Mouse (Mus musculus) intestine, embryonic 14.5 days (tissue): Measurements from ENCODE around the gene Depdc5. TPM values are rescaled to one million over a fixed set of nuclear protein-coding genes. Genes with fewer than 3 reads are reported as not detected.

Experiments
- ATAC-seq: fragments of 200-750 bp; cut with Nextera tagmentation; replicated peaks from 2 replicates; pipeline ENCODE4 v1.8.0; 2017; ENCODE audit warnings: low read depth, moderate number of reproducible peaks, moderate TSS enrichment, moderate library complexity; ENCODE audit not compliant: low FRiP score, low TSS enrichment
- DNase-seq: peaks from one replicate; pipeline ENCODE4 v3.0.0-alpha.2; 2018; ENCODE audit warnings: low spot score
- H3K27ac ChIP-seq: fragments of 300-500 bp; sonication (generic); 2 replicates; pipeline ENCODE4 v1.5.1; 2014; ENCODE audit warnings: low read depth, mild to moderate bottlenecking, control low read depth
- H3K27me3 ChIP-seq: fragments of 300-500 bp; sonication (generic); replicated peaks from 2 replicates; pipeline ENCODE4 v1.6.1; 2014; ENCODE audit warnings: low read length, control low read depth; ENCODE audit not compliant: control insufficient read depth, insufficient read depth
- H3K36me3 ChIP-seq: fragments of 300-500 bp; sonication (generic); 2 replicates; pipeline ENCODE4 v1.6.1; 2014; ENCODE audit warnings: low read length, control low read depth; ENCODE audit not compliant: control insufficient read depth, insufficient read depth
- H3K4me1 ChIP-seq: fragments of 300-500 bp; sonication (generic); replicated peaks from 2 replicates; pipeline ENCODE4 v1.6.1; 2014; ENCODE audit warnings: low read length, control low read depth, mixed read lengths; ENCODE audit not compliant: control insufficient read depth, insufficient read depth
- H3K4me2 ChIP-seq: fragments of 300-500 bp; sonication (generic); 2 replicates; pipeline ENCODE4 v1.6.1; 2014; ENCODE audit warnings: low read length
- H3K4me3 ChIP-seq: fragments of 300-500 bp; sonication (generic); 2 replicates; pipeline ENCODE4 v1.5.1; 2014; ENCODE audit warnings: low read depth, low read length, control low read depth, mixed read lengths
- H3K9ac ChIP-seq: fragments of 300-500 bp; sonication (generic); 2 replicates; pipeline ENCODE4 v1.6.1; 2014; ENCODE audit warnings: mild to moderate bottlenecking, low read length
- H3K9me3 ChIP-seq: fragments of 300-500 bp; sonication (generic); 2 replicates; pipeline ENCODE4 v1.6.1; 2016; ENCODE audit warnings: low read length, control low read depth; ENCODE audit not compliant: control insufficient read depth
- WGBS: fragments of 180-500 bp; shearing (Covaris S2); extraction: QIAGEN DNeasy Blood & Tissue Kit; methylation state at CpG from one replicate; pipeline ENCODE4 v1.1.7; 2014; 5-methylcytosine and 5-hydroxymethylcytosine counted together
- polyA plus RNA-seq: library from polyadenylated mRNA; unstranded; fragments of >200 nt; fragmentation: Nextera tagmentation; extraction: Ambion mirVana; gene quantifications from 2 replicates; pipeline ENCODE4 v1.2.1, GENCODE M21; 2014

The Depdc5 gene
- polyA plus RNA-seq, 1 experiment from 2014 or later, result 24.6 TPM

DNA sequence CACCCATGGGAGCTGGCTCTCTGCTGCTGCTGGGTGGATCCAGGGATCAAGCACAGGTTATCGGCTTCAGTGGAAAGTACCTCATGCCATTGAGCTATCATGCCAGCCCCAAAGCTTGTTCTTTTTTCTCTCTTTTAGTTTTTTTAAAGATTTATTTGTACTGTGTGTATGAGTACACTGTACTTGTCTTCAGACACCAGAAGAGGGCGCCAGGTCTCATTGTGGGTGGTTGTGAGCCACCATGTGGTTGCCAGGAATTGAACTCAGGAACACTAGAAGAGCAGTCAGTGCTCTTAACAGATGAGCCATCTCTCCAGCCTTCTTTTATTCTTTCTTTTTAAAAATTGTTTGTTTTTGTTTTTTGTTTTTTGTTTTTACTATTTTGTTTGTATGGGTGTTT lies 71.2 kb downstream of the Depdc5 start:
- Histone ChIP-seq H3K4me1 (no peaks in the 10 kb centered on the region), H3K36me3 (peaks cover 81% of the 10 kb centered on the region), H3K9me3 (no peaks in the 10 kb centered on the region), H3K27ac (no peak overlapping the region), H3K9ac (no peak overlapping the region), H3K27me3 (no peaks in the 10 kb centered on the region), H3K4me2 (no peak overlapping the region), H3K4me3 (no peak overlapping the region)
- WGBS, result 60% methylated on average over 2 of the region's 2 CpGs
- DNase-seq (no peak), ATAC-seq (no peak)

DNA sequence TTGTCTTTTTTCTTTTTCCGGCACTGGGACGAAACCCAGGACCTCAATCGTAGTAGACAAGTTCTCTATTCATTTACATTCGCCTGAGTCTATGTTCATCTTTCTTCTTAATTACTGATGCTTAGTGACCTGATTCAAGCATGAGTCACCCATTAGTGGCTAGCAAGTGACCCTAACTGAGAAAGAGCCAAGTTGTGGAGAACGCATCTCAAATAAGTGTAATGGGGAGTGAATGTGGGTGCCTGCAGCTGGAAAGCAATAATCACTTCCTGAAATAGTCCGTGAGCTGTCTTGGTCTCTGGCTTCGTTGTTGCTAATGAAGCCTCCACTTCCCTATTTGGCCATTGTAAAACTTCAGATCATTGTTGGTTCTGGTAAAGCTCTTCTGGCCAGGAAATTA lies 77.1 kb downstream of the Depdc5 start:
- peaks cover 76% of the 10 kb centered on the region for H3K36me3 ChIP-seq
- no peaks in the 10 kb centered on the region for H3K27me3 ChIP-seq
- no peak overlapping the region for H3K4me3 ChIP-seq
- no peak overlapping the region for H3K27ac ChIP-seq
- H3K4me1 ChIP-seq, result no peaks in the 10 kb centered on the region
- no peak overlapping the region for H3K4me2 ChIP-seq
- no peaks in the 10 kb centered on the region for H3K9me3 ChIP-seq
- no peak for ATAC-seq
- no peak for DNase-seq
- WGBS, result 84% methylated on average over 7 of the region's 7 CpGs
- H3K9ac ChIP-seq, result no peak overlapping the region

DNA sequence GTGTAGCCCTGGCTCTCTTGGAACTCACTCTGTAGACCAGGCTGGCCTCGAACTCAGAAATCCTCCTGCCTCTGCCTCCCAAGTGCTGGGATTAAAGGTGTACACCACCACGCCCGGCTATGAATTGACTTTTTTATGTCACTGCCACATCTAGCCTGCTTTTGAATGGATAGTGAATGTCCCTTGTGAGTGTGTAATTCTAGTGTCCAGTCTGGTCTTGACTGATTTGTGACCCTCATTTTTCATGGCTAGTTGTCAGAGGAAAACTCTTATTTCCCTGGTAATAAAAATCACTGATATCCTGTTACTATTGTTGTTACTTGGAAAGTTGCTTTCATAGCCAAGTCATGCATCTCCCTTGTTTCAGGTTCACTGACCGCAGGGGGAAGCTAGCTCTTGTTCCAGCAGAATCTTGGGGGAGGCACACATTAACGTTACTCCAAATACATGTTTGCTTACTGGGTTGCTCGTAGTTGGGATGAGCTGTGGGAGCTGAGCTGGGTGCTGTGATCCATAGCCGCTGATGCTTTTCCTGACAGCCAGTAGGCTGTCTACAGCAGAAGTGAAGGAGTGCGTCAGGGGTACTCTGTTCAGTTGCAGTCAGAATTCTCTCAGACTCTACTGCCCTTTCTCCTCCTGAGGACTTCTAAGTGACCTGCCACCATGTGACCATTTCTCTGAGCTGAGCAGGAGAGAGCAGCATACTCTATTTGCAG lies 77.9 kb downstream of the Depdc5 start:
- no peak overlapping the region for H3K9ac ChIP-seq
- no peak overlapping the region for H3K27ac ChIP-seq
- 94% methylated on average over 8 of the region's 8 CpGs for WGBS
- no peaks in the 10 kb centered on the region for H3K9me3 ChIP-seq
- H3K27me3 ChIP-seq, result no peaks in the 10 kb centered on the region
- H3K36me3 ChIP-seq, result peaks cover 79% of the 10 kb centered on the region
- H3K4me2 ChIP-seq, result no peak overlapping the region
- ATAC-seq, result no peak
- no peak for DNase-seq
- H3K4me1 ChIP-seq, result no peaks in the 10 kb centered on the region
- H3K4me3 ChIP-seq, result no peak overlapping the region

DNA sequence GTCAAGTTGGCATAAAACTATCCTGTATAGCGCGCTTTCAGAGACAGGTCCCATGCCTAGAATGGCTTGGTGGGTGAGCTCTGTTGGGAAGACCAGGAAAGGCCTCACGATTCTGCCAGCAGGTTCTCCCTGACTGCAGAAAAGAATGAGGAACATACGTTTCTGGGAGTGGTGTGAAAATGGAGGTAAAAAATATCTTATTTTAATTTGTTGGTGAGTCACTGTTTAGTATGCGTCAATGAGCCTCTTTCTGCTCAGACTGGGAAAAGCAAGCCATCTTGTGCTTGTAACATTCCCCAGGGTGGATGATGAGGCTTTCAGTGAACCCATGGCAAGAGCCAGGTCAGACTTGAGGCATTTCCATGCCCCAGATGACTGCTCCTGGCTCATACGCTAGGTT lies 86.6 kb downstream of the Depdc5 start:
- Histone ChIP-seq H3K36me3 (peaks cover 61% of the 10 kb centered on the region), H3K27me3 (no peaks in the 10 kb centered on the region), H3K4me1 (no peaks in the 10 kb centered on the region), H3K9ac (no peak overlapping the region), H3K4me2 (no peak overlapping the region), H3K4me3 (no peak overlapping the region), H3K9me3 (no peaks in the 10 kb centered on the region), H3K27ac (no peak overlapping the region)
- DNase-seq (no peak), ATAC-seq (no peak)
- 94% methylated on average over 6 of the region's 6 CpGs for WGBS

DNA sequence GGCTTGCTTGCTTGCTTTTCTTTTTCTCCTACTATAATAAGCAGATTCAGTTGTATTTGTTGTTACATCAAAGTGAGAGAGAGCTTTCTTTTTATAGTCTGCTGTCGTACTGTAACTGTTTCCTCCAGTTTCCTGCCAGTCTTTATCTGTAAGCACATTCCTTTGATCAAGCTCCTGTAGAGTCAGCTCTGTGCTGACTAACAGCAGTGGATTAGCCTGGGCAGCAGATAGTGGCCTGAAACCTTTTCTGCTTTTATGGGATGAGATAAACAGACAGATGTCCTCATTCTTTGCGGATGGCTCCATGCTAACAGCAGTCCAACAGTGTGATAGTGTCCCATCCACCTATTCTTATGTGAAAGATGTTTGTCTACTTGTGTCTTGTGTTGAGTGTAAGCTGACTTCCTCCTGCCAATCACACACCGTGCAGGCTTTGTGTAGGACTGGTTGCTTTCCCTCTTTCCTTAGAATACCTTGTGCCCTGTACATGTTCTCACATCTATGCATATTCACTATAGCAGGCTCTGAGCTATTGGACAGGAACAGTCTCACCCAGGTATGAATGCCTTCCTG lies 87.3 kb downstream of the Depdc5 start:
- no peaks in the 10 kb centered on the region for H3K27me3 ChIP-seq
- WGBS, result 72% methylated on average over 3 of the region's 3 CpGs
- ATAC-seq (no peak), DNase-seq (no peak)
- H3K9me3 ChIP-seq, result no peaks in the 10 kb centered on the region
- no peak overlapping the region for H3K27ac ChIP-seq
- no peak overlapping the region for H3K9ac ChIP-seq
- H3K36me3 ChIP-seq, result peaks cover 58% of the 10 kb centered on the region
- no peaks in the 10 kb centered on the region for H3K4me1 ChIP-seq
- H3K4me2 ChIP-seq, result no peak overlapping the region
- no peak overlapping the region for H3K4me3 ChIP-seq

DNA sequence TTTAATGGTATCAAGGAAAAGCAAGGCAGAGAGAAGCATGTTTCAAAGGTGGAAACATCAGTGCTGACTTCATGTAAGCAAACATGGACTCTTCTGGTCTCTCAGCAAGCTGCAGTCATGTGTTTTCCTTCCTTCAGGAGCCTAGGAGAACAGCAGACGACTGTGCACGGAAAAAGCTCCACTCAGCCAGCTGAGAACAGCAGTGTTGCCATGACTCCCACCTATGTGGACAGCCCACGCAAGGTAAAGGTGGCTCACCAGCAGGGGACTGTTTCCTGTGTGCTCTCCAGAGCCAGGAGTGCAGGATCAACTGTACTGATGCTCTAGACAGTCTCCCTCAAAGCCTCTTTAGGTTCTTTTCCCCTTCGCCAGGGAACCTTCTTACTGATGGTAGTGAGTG lies 92.2 kb downstream of the Depdc5 start:
- H3K4me2 ChIP-seq, result no peak overlapping the region
- H3K27me3 ChIP-seq, result no peaks in the 10 kb centered on the region
- H3K9ac ChIP-seq, result no peak overlapping the region
- H3K4me3 ChIP-seq, result no peak overlapping the region
- H3K36me3 ChIP-seq, result peaks cover 48% of the 10 kb centered on the region
- no peak for DNase-seq
- ATAC-seq, result no peak
- WGBS, result 78% methylated on average over 4 of the region's 4 CpGs
- no peaks in the 10 kb centered on the region for H3K4me1 ChIP-seq
- no peaks in the 10 kb centered on the region for H3K9me3 ChIP-seq
- no peak overlapping the region for H3K27ac ChIP-seq

DNA sequence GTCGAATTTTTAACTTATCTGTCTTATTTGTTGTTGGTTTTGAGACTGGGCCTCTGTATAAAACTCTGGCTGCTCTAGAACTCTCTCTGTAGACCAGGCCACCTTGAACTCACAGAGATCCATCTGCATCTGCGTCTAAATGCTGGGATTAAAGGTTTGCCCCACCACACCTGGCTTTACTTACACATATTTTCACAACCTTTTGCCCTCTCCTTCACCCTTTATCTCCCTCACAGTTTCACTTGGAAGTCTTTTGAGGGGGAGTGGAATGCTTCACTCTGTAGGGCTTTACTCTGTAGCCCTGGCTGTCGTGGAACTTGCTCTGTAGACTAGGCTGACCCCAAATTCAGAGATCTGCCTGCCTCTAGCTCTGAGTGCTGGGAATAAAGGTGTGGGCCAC lies 98.1 kb downstream of the Depdc5 start:
- Histone ChIP-seq H3K4me3 (no peak overlapping the region), H3K27ac (no peak overlapping the region), H3K27me3 (no peaks in the 10 kb centered on the region), H3K9me3 (no peaks in the 10 kb centered on the region), H3K9ac (no peak overlapping the region), H3K4me2 (no peak overlapping the region), H3K4me1 (no peaks in the 10 kb centered on the region), H3K36me3 (peaks cover 50% of the 10 kb centered on the region)
- 71% methylated on average over 3 of the region's 3 CpGs for WGBS
- DNase-seq, result no peak
- ATAC-seq, result no peak

DNA sequence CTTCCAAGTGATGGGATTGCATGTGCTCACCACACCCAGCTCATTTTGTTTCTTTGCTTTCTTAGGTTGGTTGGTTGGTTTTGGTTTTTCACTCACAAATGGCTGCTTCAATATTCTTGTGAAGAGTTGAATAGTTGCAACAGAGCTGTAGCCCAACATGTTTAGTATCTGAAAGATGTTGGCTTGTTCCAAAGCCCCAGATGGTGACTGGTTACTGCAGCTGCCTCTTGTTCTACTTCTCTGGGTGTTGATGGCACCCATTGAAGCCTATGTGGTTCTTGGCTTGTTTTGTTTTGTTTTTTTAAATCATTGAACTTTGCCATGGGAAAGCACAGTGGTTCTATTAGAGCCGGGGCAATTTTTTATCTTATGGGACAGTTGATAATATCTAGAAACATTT lies 99.1 kb downstream of the Depdc5 start:
- Histone ChIP-seq H3K9me3 (no peaks in the 10 kb centered on the region), H3K27me3 (no peaks in the 10 kb centered on the region), H3K4me1 (no peaks in the 10 kb centered on the region), H3K4me3 (no peak overlapping the region), H3K4me2 (no peak overlapping the region), H3K9ac (no peak overlapping the region), H3K27ac (no peak overlapping the region), H3K36me3 (peaks cover 53% of the 10 kb centered on the region)
- ATAC-seq (no peak), DNase-seq (no peak)
- 98% methylated on average over 1 of the region's 1 CpGs for WGBS

DNA sequence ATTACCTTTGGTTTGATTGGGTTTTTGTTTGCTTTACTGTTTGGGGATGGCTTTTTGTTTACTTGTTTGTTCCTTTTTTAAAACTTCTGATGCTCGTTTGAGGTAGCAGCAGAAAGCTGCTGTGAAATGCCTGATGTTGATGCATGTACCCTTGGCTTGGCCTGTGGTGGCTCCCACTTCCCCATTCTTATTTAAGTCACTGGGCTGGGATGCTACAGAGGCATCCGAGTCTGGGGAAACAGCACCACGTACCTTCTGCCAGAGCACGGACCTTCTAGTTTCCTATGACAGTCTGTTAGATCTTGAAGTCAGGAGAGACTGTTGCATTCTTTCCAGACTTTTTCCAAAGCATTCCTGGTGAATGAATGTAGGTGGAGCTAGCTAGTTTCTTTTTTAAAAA lies 113.0 kb downstream of the Depdc5 start:
- WGBS, result 76% methylated on average over 4 of the region's 4 CpGs

More for the DNA sequence above, 113.0 kb downstream of the Depdc5 start:
- no peak overlapping the region for H3K4me3 ChIP-seq
- H3K27ac ChIP-seq, result no peak overlapping the region
- no peak overlapping the region for H3K9ac ChIP-seq
- peaks cover 50% of the 10 kb centered on the region for H3K36me3 ChIP-seq
- no peak for ATAC-seq
- H3K9me3 ChIP-seq, result no peaks in the 10 kb centered on the region
- H3K4me2 ChIP-seq, result no peak overlapping the region
- H3K27me3 ChIP-seq, result no peaks in the 10 kb centered on the region
- no peak for DNase-seq
- H3K4me1 ChIP-seq, result no peaks in the 10 kb centered on the region
